Mouse (Mus musculus) liver, embryonic 14.5 days (tissue): Measurements from ENCODE around the gene Rassf5. TPM values are rescaled to one million over a fixed set of nuclear protein-coding genes. Genes with fewer than 3 reads are reported as not detected.

Experiments
- ATAC-seq: fragments of 200-750 bp; cut with Nextera tagmentation; 2 replicates; pipeline ENCODE4 v1.8.0; 2017; ENCODE audit warnings: moderate number of reproducible peaks, mild to moderate bottlenecking, moderate library complexity; ENCODE audit not compliant: insufficient read depth
- DNase-seq, 3 experiments: peaks; one replicate each; pipeline ENCODE4 v3.0.0-alpha.2; 2012 to 2013; ENCODE audit warnings: low read depth in 3 of 3, low spot score in 3 of 3
- H3K27ac ChIP-seq: fragments of 300-500 bp; sonication (generic); 2 replicates; pipeline ENCODE4 v1.5.1; 2014; ENCODE audit warnings: moderate library complexity, mild to moderate bottlenecking, control low read depth, inconsistent platforms
- H3K27me3 ChIP-seq: fragments of 300-500 bp; sonication (generic); 2 replicates; pipeline ENCODE4 v1.6.1; 2014; ENCODE audit warnings: mild to moderate bottlenecking, low read length, moderate library complexity; ENCODE audit not compliant: control insufficient read depth, insufficient read depth
- H3K36me3 ChIP-seq: fragments of 300-500 bp; sonication (generic); replicated peaks from 2 replicates; pipeline ENCODE4 v1.6.1; 2014; ENCODE audit warnings: low read depth; ENCODE audit not compliant: control insufficient read depth, insufficient read depth
- H3K4me1 ChIP-seq, 2 experiments: fragments of 200-500 bp in 1 of 2; fragments of 300-500 bp in 1 of 2; sonication (generic) in 1 of 2; replicated peaks; 2 replicates each; pipeline ENCODE4 v1.6.1; 2012 to 2014; ENCODE audit warnings: antibody characterized with exemption in 1 of 2, inconsistent platforms in 1 of 2, low read length in 1 of 2; ENCODE audit not compliant: control insufficient read depth in 2 of 2, insufficient read depth in 2 of 2
- H3K4me2 ChIP-seq: fragments of 300-500 bp; sonication (generic); 2 replicates; pipeline ENCODE4 v1.6.1; 2014; ENCODE audit warnings: low read depth, mild to moderate bottlenecking, control low read depth, moderate library complexity
- H3K4me3 ChIP-seq, 2 experiments: fragments of 200-500 bp in 1 of 2; fragments of 300-500 bp in 1 of 2; sonication (generic) in 1 of 2; 2 replicates each; pipeline ENCODE4 v1.5.1; 2012 to 2014; ENCODE audit warnings: low read depth in 2 of 2, low read length in 2 of 2, mild to moderate bottlenecking in 2 of 2, control low read depth in 1 of 2, inconsistent platforms in 1 of 2, moderate library complexity in 1 of 2; ENCODE audit not compliant: insufficient read depth in 1 of 2
- H3K9ac ChIP-seq: fragments of 300-500 bp; sonication (generic); replicated peaks from 2 replicates; pipeline ENCODE4 v1.6.1; 2014; ENCODE audit warnings: mild to moderate bottlenecking, control low read depth, moderate library complexity
- H3K9me3 ChIP-seq: fragments of 300-500 bp; sonication (generic); 2 replicates; pipeline ENCODE4 v1.6.1; 2016; ENCODE audit warnings: low read length, mixed read lengths; ENCODE audit not compliant: control insufficient read depth
- CTCF ChIP-seq: IDR thresholded peaks from 2 replicates; pipeline ENCODE4 v1.5.1; 2016; ENCODE audit warnings: antibody characterized with exemption, low read depth, control low read depth
- EP300 ChIP-seq: IDR thresholded peaks from 2 replicates; pipeline ENCODE4 v1.6.1; 2016; ENCODE audit warnings: antibody characterized with exemption, low read depth
- WGBS: fragments of 180-500 bp; shearing (Covaris S2); extraction: QIAGEN DNeasy Blood & Tissue Kit; methylation state at CpG from one replicate; pipeline ENCODE4 v1.1.7; 2014; ENCODE audit not compliant: insufficient replicate concordance; 5-methylcytosine and 5-hydroxymethylcytosine counted together
- polyA plus RNA-seq, 2 experiments: library from polyadenylated mRNA; depleted of rRNA in 1 of 2; stranded (reverse) in 1 of 2; unstranded in 1 of 2; fragments of >200 nt; fragmentation: Nextera tagmentation in 1 of 2; extraction: Ambion mirVana in 1 of 2; gene quantifications; 2 replicates each; pipeline versions ENCODE4 v1.2.1 to v1.2.3; 2012 to 2014

Gene Rassf5
- polyA plus RNA-seq, 2 experiments = 2.1 to 3.6 TPM

- ATAC-seq = peak; percentile 14; the same call in 1 of the 2 replicates
These were observed 446 bp downstream of the Rassf5 start for GRCm38 (mm10) chr1:131244536-131245088.

GRCm38 (mm10) chr1:131242956-131243355, 2.1 kb downstream of the Rassf5 start:
- no peak for DNase-seq
- Histone ChIP-seq H3K4me1 (peaks cover 0 to 8% of the 10 kb centered on the region in 2 experiments; a peak in 1 of 4 replicates), H3K36me3 (no peaks in the 10 kb centered on the region), H3K9me3 (no peaks in the 10 kb centered on the region), H3K27me3 (peaks cover 31% of the 10 kb centered on the region), H3K4me3 (no peak overlapping the region), H3K4me2 (0 out of 2 replicates have a peak overlapping the region, but pooled peaks have one; percentile 8), H3K27ac (no peak overlapping the region), H3K9ac (no peak overlapping the region)
- WGBS = 23% methylated on average over 6 of the region's 6 CpGs
- TF ChIP-seq CTCF (no peak), EP300 (no peak)
- ATAC-seq = no peak

More at GRCm38 (mm10) chr1:131244536-131245088, 446 bp downstream of the Rassf5 start:
- 3% methylated on average over 51 of the region's 57 CpGs for WGBS
- Histone ChIP-seq H3K4me3 (peak overlapping the region; percentile 48 to 54), H3K36me3 (no peaks in the 10 kb centered on the region), H3K9me3 (no peaks in the 10 kb centered on the region), H3K27ac (no peak overlapping the region), H3K9ac (no peak overlapping the region), H3K4me1 (peaks cover 0 to 3% of the 10 kb centered on the region in 2 experiments; a peak in 1 of 4 replicates), H3K4me2 (peak overlapping the region; percentile 63), H3K27me3 (peaks cover 31% of the 10 kb centered on the region)
- DNase-seq = no peak
- TF ChIP-seq EP300 = no peak
- no peak for TF ChIP-seq CTCF

- no peaks in the 10 kb centered on the region for H3K36me3 ChIP-seq
- no peaks in the 10 kb centered on the region for H3K9me3 ChIP-seq
- WGBS = 56% methylated on average over 12 of the region's 12 CpGs
- DNase-seq (no peak), ATAC-seq (no peak)
- no peak for TF ChIP-seq CTCF
- no peak for TF ChIP-seq EP300
- H3K27me3 ChIP-seq = peaks cover 19% of the 10 kb centered on the region
- no peak overlapping the region for H3K4me3 ChIP-seq
- H3K9ac ChIP-seq = no peak overlapping the region
- no peak overlapping the region for H3K4me2 ChIP-seq
- H3K4me1 ChIP-seq = peaks cover 0 to 5% of the 10 kb centered on the region in 2 experiments; a peak in 1 of 4 replicates
- no peak overlapping the region for H3K27ac ChIP-seq
These were observed 5.4 kb downstream of the Rassf5 start for GRCm38 (mm10) chr1:131239576-131240193.

- peaks cover 12% of the 10 kb centered on the region for H3K27me3 ChIP-seq
- peaks cover 0 to 5% of the 10 kb centered on the region in 2 experiments; a peak in 1 of 4 replicates for H3K4me1 ChIP-seq
- no peak overlapping the region for H3K9ac ChIP-seq
- TF ChIP-seq CTCF = no peak
- TF ChIP-seq EP300 = no peak
- H3K4me3 ChIP-seq = no peak overlapping the region
- WGBS = 60% methylated on average over 8 of the region's 8 CpGs
- no peaks in the 10 kb centered on the region for H3K9me3 ChIP-seq
- no peak overlapping the region for H3K4me2 ChIP-seq
- ATAC-seq = no peak
- no peak for DNase-seq
- H3K27ac ChIP-seq = no peak overlapping the region
- no peaks in the 10 kb centered on the region for H3K36me3 ChIP-seq
These were observed 6.1 kb downstream of the Rassf5 start for GRCm38 (mm10) chr1:131238931-131239381.

- TF ChIP-seq CTCF = no peak
- TF ChIP-seq EP300 = no peak
- Histone ChIP-seq H3K27ac (no peak overlapping the region), H3K27me3 (no peaks in the 10 kb centered on the region), H3K36me3 (no peaks in the 10 kb centered on the region), H3K4me3 (no peak overlapping the region), H3K9me3 (no peaks in the 10 kb centered on the region), H3K4me2 (no peak overlapping the region), H3K4me1 (peaks cover 0 to 5% of the 10 kb centered on the region in 2 experiments; a peak in 1 of 4 replicates), H3K9ac (no peak overlapping the region)
- WGBS = 37% methylated on average over 7 of the region's 7 CpGs
- DNase-seq (no peak), ATAC-seq (no peak)
These were observed 9.0 kb downstream of the Rassf5 start for GRCm38 (mm10) chr1:131236077-131236476.
